Mouse (Mus musculus) midbrain, embryonic 15.5 days (tissue): ENCODE measurements around the gene Gsto1. TPM values are rescaled to one million over a fixed set of nuclear protein-coding genes. Genes with fewer than 3 reads are reported as not detected.
A peak's percentile ranks its signal among the peaks of the same experiment; 100 is the strongest.

Source experiments
- ATAC-seq: fragments of 200-750 bp; cut with Nextera tagmentation; replicated peaks from 2 replicates; pipeline ENCODE4 v1.8.0; 2017; ENCODE audit warnings: moderate TSS enrichment
- H3K27ac ChIP-seq: fragments of 300-500 bp; sonication (generic); 2 replicates; pipeline ENCODE4 v1.5.1; 2015; ENCODE audit warnings: mild to moderate bottlenecking, inconsistent platforms
- H3K27me3 ChIP-seq: fragments of 300-500 bp; sonication (generic); replicated peaks from 2 replicates; pipeline ENCODE4 v1.6.1; 2015; ENCODE audit warnings: inconsistent platforms
- H3K36me3 ChIP-seq: fragments of 300-500 bp; sonication (generic); replicated peaks from 2 replicates; pipeline ENCODE4 v1.6.1; 2015; ENCODE audit warnings: inconsistent platforms
- H3K4me1 ChIP-seq: fragments of 300-500 bp; sonication (generic); 2 replicates; pipeline ENCODE4 v1.6.1; 2015; ENCODE audit warnings: inconsistent platforms
- H3K4me2 ChIP-seq: fragments of 300-500 bp; sonication (generic); 2 replicates; pipeline ENCODE4 v1.6.1; 2015; ENCODE audit warnings: inconsistent platforms, mild to moderate bottlenecking, moderate library complexity
- H3K4me3 ChIP-seq: fragments of 300-500 bp; sonication (generic); 2 replicates; pipeline ENCODE4 v1.5.1; 2015; ENCODE audit warnings: mild to moderate bottlenecking, inconsistent platforms
- H3K9ac ChIP-seq: fragments of 300-500 bp; sonication (generic); 2 replicates; pipeline ENCODE4 v1.6.1; 2015; ENCODE audit warnings: mild to moderate bottlenecking, inconsistent platforms
- H3K9me3 ChIP-seq: fragments of 300-500 bp; sonication (generic); 2 replicates; pipeline ENCODE4 v1.6.1; 2016; ENCODE audit warnings: inconsistent platforms
- WGBS: fragments of 180-500 bp; shearing (Covaris S2); methylation state at CpG from one replicate; pipeline ENCODE4 v1.1.7; 2015; ENCODE audit warnings: mixed read lengths; 5-methylcytosine and 5-hydroxymethylcytosine counted together
- polyA plus RNA-seq: library from polyadenylated mRNA; unstranded; fragments of >200 nt; fragmentation: Nextera tagmentation; extraction: Ambion mirVana; gene quantifications from 2 replicates; pipeline ENCODE4 v1.2.1, GENCODE M21; 2015

The Gsto1 gene
- polyA plus RNA-seq, 1 experiment from 2014 or later, result 136 TPM

DNA sequence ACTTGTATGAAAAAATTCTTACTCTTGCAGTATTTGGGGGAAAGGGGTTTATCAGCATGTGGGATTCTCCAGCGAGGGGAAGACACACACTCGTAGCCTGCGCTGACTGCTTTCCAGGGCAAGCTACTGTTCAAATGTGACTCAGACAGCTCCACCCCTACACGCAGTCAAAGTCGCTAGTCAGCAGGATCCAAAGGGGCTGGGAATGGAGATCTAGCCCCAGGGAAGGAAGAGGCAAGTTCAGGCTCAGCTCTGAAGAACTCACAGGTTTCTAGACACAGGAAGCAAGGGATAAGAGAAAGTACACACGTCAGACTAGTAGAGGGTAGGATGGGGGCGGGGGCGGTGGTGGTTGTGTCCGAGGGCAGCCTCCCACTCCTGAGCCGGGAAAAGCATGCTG lies 45.8 kb downstream of the Gsto1 start:
- H3K4me1 ChIP-seq, result no peaks in the 10 kb centered on the region; the same call in 1 of the 2 replicates
- H3K36me3 ChIP-seq, result peaks cover 5% of the 10 kb centered on the region; the same call in 1 of the 2 replicates
- H3K9ac ChIP-seq, result no peak overlapping the region
- H3K27me3 ChIP-seq, result no peaks in the 10 kb centered on the region
- no peak overlapping the region for H3K4me2 ChIP-seq
- H3K27ac ChIP-seq, result no peak overlapping the region
- no peak for ATAC-seq
- no peak overlapping the region for H3K4me3 ChIP-seq
- no peaks in the 10 kb centered on the region for H3K9me3 ChIP-seq
- 85% methylated on average over 10 of the region's 10 CpGs for WGBS

- H3K36me3 ChIP-seq, result no peaks in the 10 kb centered on the region
- H3K4me2 ChIP-seq, result no peak overlapping the region
- H3K27ac ChIP-seq, result no peak overlapping the region
- no peaks in the 10 kb centered on the region for H3K9me3 ChIP-seq
- no peak; the same call in 1 of the 2 replicates for ATAC-seq
- H3K9ac ChIP-seq, result no peak overlapping the region
- H3K27me3 ChIP-seq, result no peaks in the 10 kb centered on the region
- H3K4me3 ChIP-seq, result no peak overlapping the region
- WGBS, result 73% methylated on average over 13 of the region's 13 CpGs
- H3K4me1 ChIP-seq, result no peaks in the 10 kb centered on the region; the same call in 1 of the 2 replicates
Observed at GRCm38 (mm10) chr19:47902316-47903201, 47.8 kb downstream of the Gsto1 start.

GRCm38 (mm10) chr19:47903679-47904078 lies 48.9 kb downstream of the Gsto1 start:
- Histone ChIP-seq H3K36me3 (no peaks in the 10 kb centered on the region), H3K4me1 (peaks cover 3% of the 10 kb centered on the region), H3K27me3 (no peaks in the 10 kb centered on the region), H3K27ac (no peak overlapping the region), H3K4me2 (no peak overlapping the region), H3K9me3 (no peaks in the 10 kb centered on the region), H3K4me3 (no peak overlapping the region), H3K9ac (no peak overlapping the region)
- ATAC-seq, result no peak
- WGBS, result 65% methylated on average over 4 of the region's 4 CpGs

- WGBS, result 78% methylated on average over 4 of the region's 4 CpGs
- Histone ChIP-seq H3K27ac (no peak overlapping the region), H3K4me2 (no peak overlapping the region), H3K9ac (no peak overlapping the region), H3K27me3 (no peaks in the 10 kb centered on the region), H3K4me1 (peaks cover 16% of the 10 kb centered on the region), H3K36me3 (no peaks in the 10 kb centered on the region), H3K4me3 (no peak overlapping the region), H3K9me3 (no peaks in the 10 kb centered on the region)
- no peak for ATAC-seq
Observed at GRCm38 (mm10) chr19:47905081-47905480, 50.3 kb downstream of the Gsto1 start.

DNA sequence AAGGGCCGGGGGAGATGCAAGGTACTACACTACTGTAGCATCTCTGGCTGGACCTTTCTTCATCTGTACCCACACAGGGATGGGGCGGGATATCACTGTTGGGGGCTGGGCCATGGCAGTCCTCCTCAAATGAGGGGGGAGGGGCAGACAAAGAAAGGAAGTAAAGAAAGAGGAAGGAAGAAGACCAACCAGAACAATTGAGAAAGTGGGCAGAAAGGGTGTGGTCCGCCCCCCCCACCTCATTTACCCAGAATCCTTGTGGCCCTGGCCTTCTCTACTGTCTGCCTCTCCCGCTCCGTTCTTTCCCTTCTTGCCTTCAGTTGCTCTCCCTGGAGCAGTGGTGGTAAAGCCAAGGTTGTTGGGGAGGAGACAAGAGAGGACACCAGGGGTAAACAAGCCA lies 50.8 kb downstream of the Gsto1 start:
- Histone ChIP-seq H3K9me3 (no peaks in the 10 kb centered on the region), H3K4me2 (no peak overlapping the region), H3K9ac (no peak overlapping the region), H3K27me3 (no peaks in the 10 kb centered on the region), H3K36me3 (no peaks in the 10 kb centered on the region), H3K4me3 (no peak overlapping the region), H3K27ac (no peak overlapping the region), H3K4me1 (peaks cover 22% of the 10 kb centered on the region)
- ATAC-seq, result no peak
- 90% methylated on average over 5 of the region's 5 CpGs for WGBS

GRCm38 (mm10) chr19:47907596-47907995 lies 52.8 kb downstream of the Gsto1 start:
- H3K9ac ChIP-seq, result no peak overlapping the region
- ATAC-seq, result no peak
- 90% methylated on average over 9 of the region's 9 CpGs for WGBS

DNA sequence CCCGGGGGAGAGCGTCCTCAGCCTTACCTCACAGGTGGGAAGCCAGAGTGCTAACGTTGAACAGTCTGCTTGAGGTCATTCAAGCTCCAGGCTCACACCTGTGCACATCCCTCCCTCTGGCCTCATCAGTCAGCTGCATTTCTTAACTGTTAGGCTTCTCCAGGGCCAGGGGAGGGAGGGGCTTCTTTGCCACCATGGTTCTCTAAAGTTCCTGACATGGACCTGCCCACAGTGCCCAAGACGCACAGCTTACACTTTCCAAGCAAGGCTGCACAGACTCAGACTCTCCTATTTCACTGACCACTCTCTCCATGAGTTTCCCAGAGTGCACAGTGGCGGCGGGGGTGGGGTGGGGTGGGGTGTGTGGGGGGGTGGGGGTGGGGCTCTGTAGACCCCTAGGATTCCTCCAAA lies 54.2 kb downstream of the Gsto1 start:
- peak; percentile 45 for ATAC-seq
- Histone ChIP-seq H3K36me3 (no peaks in the 10 kb centered on the region), H3K27ac (peak overlapping the region; percentile 93), H3K4me1 (peaks cover 24% of the 10 kb centered on the region), H3K4me3 (no peak overlapping the region), H3K9me3 (no peaks in the 10 kb centered on the region), H3K27me3 (no peaks in the 10 kb centered on the region), H3K9ac (peak overlapping the region; percentile 14; the same call in 1 of the 2 replicates), H3K4me2 (peak overlapping the region; percentile 54)
- 25% methylated on average over 6 of the region's 6 CpGs for WGBS

More at GRCm38 (mm10) chr19:47907596-47907995, 52.8 kb downstream of the Gsto1 start:
- Histone ChIP-seq H3K9me3 (no peaks in the 10 kb centered on the region), H3K36me3 (no peaks in the 10 kb centered on the region), H3K4me3 (no peak overlapping the region), H3K27ac (no peak overlapping the region), H3K4me2 (no peak overlapping the region), H3K4me1 (peaks cover 24% of the 10 kb centered on the region), H3K27me3 (no peaks in the 10 kb centered on the region)

DNA sequence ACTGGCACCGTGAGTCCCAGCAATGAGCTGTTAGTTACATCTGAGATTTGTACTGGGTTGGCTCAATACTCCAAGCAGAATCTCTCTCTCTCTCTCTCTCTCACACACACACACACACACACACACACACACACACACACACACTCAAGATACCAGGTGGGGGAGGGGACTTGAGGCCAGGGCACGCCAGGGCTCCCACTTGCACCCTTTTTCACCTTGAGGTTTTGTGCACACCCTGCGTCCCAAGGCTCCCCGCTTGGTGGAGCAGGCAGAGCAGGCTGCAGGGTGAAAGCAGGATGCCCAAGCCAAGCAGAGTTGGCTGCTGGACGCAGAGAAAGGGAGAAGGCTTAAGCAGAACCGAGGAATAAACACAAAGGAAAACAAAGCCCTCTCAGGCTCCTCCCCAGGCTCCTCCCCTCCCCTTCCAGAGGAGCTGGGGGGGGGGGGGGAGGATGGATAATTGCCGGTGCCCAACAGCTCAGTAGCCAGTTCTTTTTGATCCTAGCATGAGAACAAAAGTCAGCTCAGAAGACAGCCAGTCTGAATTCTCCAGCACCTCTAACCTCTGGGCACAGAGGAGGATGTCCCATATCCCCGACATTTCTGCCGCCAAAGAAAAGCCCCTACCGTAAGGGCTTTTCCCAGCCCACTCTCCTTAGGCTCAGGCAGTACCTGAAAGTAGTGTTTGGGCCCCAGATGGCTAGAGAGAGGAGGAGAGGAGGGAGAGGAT lies 54.8 kb downstream of the Gsto1 start:
- WGBS, result 3% methylated on average over 10 of the region's 10 CpGs

DNA sequence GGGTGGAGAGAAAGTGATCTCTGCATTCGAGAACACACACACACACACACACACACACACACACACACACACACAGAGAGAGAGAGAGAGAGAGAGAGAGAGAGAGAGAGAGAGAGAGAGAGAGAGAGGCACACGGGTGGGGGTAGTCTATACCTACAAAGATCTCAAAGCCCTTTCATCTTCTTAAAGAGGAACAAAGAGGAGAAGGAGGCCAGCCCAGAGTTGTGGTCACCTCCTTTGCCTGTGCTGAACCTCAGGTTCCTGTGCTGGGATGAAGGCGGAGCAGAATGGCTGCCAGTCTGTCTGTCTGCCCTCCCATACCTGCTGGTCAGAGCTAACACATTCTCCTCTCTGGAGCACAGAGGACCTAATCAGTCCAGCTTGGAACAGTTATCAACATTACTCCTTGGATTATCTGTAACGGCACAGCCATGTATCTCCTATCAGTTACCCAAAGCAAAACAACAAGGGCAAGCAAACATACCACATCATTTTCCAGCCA lies 55.4 kb downstream of the Gsto1 start:
- H3K9me3 ChIP-seq, result no peaks in the 10 kb centered on the region
- no peaks in the 10 kb centered on the region for H3K36me3 ChIP-seq
- H3K27me3 ChIP-seq, result no peaks in the 10 kb centered on the region
- WGBS, result 26% methylated on average over 4 of the region's 4 CpGs
- 0 out of 2 replicates have a peak, but pooled peaks have one; percentile 13 for ATAC-seq
- peaks cover 24% of the 10 kb centered on the region for H3K4me1 ChIP-seq
- H3K27ac ChIP-seq, result peak overlapping the region; percentile 93
- peak overlapping the region; percentile 47; the same call in 1 of the 2 replicates for H3K9ac ChIP-seq
- H3K4me3 ChIP-seq, result peak overlapping the region; percentile 30; the same call in 1 of the 2 replicates
- peak overlapping the region; percentile 54 for H3K4me2 ChIP-seq

More for the DNA sequence above, 54.8 kb downstream of the Gsto1 start:
- Histone ChIP-seq H3K4me3 (peak overlapping the region; percentile 30), H3K4me1 (peaks cover 24% of the 10 kb centered on the region), H3K27me3 (no peaks in the 10 kb centered on the region), H3K9me3 (no peaks in the 10 kb centered on the region), H3K36me3 (no peaks in the 10 kb centered on the region), H3K4me2 (peak overlapping the region; percentile 54), H3K27ac (peak overlapping the region; percentile 93), H3K9ac (peak overlapping the region; percentile 47)
- peak; percentile 83 for ATAC-seq

GRCm38 (mm10) chr19:47910751-47911150 lies 56.0 kb downstream of the Gsto1 start:
- Histone ChIP-seq H3K9ac (no peak overlapping the region), H3K4me2 (no peak overlapping the region), H3K4me3 (no peak overlapping the region), H3K36me3 (no peaks in the 10 kb centered on the region), H3K27ac (peak overlapping the region; percentile 93), H3K4me1 (peaks cover 24% of the 10 kb centered on the region), H3K27me3 (no peaks in the 10 kb centered on the region), H3K9me3 (no peaks in the 10 kb centered on the region)
- WGBS, result 87% methylated on average over 4 of the region's 4 CpGs
- no peak for ATAC-seq

DNA sequence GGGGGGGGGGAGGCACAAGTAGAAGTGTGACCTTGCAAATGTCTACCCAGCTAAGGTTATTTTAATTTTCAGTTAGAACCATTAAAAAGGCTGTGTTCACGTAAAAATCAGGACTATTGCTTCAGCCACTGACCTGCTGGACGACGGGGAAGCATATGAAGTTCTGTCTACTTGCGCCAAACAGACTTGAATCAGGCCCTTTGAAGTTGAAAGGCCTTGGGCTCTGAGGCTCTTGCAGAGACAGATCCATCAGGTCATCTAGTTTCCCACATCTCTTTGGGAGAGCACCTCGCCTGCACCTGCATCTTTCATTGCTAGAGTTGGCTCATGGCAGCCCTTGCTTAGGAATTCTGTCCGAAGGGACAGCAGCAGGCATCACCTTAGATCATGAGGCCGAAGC lies 58.6 kb downstream of the Gsto1 start:
- no peak overlapping the region for H3K4me3 ChIP-seq
- H3K36me3 ChIP-seq, result no peaks in the 10 kb centered on the region
- H3K9me3 ChIP-seq, result no peaks in the 10 kb centered on the region
- H3K27me3 ChIP-seq, result no peaks in the 10 kb centered on the region
- H3K4me2 ChIP-seq, result no peak overlapping the region
- peaks cover 39% of the 10 kb centered on the region for H3K4me1 ChIP-seq
- no peak overlapping the region for H3K9ac ChIP-seq
- WGBS, result 89% methylated on average over 7 of the region's 7 CpGs
- ATAC-seq, result no peak
- no peak overlapping the region for H3K27ac ChIP-seq

DNA sequence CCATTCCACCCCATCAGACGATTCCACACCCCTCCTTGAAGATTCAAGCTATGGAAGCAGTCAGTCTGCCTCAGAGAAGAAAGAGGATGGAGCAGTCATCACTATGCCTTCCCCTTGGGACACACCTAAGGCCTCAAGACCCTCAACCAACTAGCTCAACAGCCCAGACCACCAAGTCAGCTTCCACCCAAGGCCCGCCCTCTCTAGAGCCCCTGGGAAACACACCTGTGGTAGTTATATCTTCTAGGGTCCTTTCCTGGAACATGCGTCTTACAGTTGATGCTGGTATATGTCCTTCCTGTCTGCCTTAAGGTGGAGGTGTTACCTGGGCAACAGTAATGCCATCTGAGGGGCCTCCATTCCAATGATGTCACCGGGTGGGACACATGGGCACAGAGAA lies 59.4 kb downstream of the Gsto1 start:
- Histone ChIP-seq H3K9ac (no peak overlapping the region), H3K27me3 (no peaks in the 10 kb centered on the region), H3K9me3 (no peaks in the 10 kb centered on the region), H3K4me3 (no peak overlapping the region), H3K27ac (no peak overlapping the region), H3K36me3 (no peaks in the 10 kb centered on the region), H3K4me2 (no peak overlapping the region), H3K4me1 (peaks cover 35% of the 10 kb centered on the region)
- ATAC-seq, result no peak
- WGBS, result 93% methylated on average over 4 of the region's 4 CpGs
